Mouse (Mus musculus) left cerebral cortex, postnatal 14 days (tissue): Measurements from ENCODE around the gene Gabpb2. TPM values are rescaled to one million over a fixed set of nuclear protein-coding genes. Genes with fewer than 3 reads are reported as not detected.
"Not testable (repeated sequence)": the region's sequence is repeated elsewhere in the genome, so short reads cannot be mapped to it uniquely, and the experiment has no call there.

Experiments
- DNase-seq, 2 experiments: peaks; one replicate each; pipeline ENCODE4 v3.0.0; 2021 to 2022; ENCODE audit warnings: low spot score in 2 of 2, mixed read lengths in 1 of 2
- intact Hi-C: fragments of 180-260 bp; cut with DNase I; formaldehyde crosslinking; loops from one replicate; pipeline ENCODE4 v1.15.1; 2025
- total RNA-seq, 2 experiments: library from RNA; stranded (reverse); gene quantifications; 2 replicates each; pipeline ENCODE4 v1.2.3; 2021

Gabpb2 gene
- total RNA-seq, 2 experiments from 2014 or later = 7.5 to 7.8 TPM

- intact Hi-C loops = no loop called here
- no peak for DNase-seq
These were observed 15.7 kb upstream of the Gabpb2 start for GRCm38 (mm10) chr3:95233303-95233980.

DNA sequence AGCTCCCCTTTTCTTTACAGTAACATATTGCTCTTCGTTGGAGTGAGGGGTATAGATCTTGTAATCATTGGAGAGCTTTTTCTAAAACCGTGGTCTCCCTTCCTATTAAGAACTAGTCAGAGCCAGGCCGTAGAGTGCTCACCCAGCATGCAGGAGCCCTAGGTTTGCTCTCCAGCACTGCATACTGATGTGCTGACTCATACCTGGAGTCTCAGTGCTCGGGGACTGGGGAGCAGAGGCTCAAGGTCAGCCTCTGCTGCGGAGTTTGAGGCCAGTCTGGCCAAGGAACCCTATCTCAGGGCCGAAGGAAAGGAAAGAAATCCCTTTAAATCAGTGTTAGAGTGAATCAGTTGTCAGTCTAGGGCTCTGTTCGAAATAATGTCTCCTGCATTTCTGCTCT lies 15.1 kb upstream of the Gabpb2 start:
- DNase-seq = no peak
- intact Hi-C loops = no loop called here

DNA sequence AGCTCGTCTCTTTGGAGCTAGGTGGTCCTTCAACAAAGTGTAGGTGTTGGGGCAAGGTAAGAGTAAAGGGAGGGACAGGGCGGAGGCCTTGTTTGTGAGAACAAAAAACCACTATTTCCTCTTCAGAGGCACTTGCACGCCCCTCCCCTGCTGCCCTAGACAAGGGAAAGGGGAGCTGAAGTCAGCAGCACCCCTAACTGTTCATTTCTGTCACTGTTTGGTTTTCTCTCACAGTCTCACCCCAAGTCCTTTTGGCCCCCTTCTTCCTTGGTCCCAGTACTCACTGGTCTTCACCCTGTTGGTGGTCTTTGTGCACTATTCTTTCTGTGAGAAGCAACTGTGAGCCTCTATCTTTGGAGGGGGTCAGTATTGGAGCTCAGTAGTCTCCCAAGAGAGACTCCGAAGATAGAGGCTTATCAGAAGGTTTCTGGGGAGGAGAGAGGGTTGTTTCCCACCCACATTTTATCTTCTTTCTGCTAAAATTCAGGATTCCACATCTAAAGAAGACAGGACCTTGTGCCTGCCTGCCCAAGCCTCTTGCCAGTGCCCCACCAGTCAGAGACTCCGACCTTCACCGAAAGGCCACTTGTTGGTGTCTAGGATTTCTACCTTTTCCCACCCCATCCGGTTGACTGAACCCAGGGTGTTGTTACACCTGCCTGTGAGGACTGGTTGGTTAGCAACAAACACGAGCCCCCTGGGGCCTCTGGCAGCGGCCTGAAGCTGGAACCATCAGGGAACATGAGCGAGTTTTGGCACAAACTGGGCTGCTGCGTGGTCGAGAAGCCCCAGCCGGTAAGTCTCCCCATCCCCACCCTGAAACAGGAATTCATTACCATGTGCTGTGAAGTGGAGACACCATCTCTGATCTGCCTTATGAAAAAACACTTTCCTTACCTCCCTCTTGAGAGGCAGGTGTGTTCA lies 13.8 kb upstream of the Gabpb2 start, which contains the start of gene Mllt11:
Gene Mllt11 (minus strand): TSS at position 874 of the 924 bp plus-strand sequence.
- intact Hi-C loops = no loop called here
- no peak for DNase-seq

DNA sequence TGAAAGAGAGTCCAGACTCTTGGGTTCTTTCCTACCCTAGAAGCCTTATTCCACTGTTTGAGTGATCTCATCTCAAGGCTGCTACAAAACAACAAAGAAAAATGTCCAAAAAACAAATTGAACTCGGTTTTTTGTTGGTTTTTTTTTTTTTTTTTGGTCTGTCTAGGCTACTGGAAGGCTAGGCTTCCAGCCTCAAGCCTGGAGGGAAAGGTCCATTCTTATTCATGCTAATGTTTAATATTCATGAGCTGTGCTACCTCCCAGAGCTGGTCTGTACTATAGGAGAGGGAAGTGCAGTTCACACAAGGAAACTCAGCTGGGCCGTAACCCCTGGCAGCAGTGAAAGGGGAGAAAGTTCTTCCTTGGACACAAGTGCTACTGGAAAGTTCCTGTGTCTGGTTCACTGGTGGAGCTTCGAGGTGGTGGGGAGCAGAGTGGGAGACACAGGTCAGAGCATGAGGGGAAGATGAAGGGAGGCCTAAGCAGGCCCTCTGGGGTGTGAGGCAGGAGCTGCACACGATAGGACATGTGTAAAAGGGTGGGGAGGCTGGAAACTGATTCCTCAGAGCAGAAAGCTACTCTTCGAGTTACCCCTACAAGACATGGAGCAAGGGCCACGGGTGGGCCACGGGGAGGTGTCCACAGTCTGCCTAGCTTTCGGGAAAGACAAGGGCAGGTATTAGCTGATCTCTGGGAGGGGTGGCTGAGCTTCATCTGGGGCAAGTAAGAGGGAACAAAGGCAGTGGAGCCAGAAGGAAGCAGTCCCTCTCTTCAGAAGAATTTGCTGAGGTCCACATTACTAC lies 13.0 kb upstream of the Gabpb2 start:
- intact Hi-C loops = no loop called here
- DNase-seq = no peak

GRCm38 (mm10) chr3:95229781-95230494 lies 12.2 kb upstream of the Gabpb2 start:
- intact Hi-C loops = loop anchor here (5.0 kb wide), 2 partner anchors 37 to 52 kb away; partner anchors contain the start of genes Mindy1 and Prune1
- peak; percentile 42 to 61 for DNase-seq

DNA sequence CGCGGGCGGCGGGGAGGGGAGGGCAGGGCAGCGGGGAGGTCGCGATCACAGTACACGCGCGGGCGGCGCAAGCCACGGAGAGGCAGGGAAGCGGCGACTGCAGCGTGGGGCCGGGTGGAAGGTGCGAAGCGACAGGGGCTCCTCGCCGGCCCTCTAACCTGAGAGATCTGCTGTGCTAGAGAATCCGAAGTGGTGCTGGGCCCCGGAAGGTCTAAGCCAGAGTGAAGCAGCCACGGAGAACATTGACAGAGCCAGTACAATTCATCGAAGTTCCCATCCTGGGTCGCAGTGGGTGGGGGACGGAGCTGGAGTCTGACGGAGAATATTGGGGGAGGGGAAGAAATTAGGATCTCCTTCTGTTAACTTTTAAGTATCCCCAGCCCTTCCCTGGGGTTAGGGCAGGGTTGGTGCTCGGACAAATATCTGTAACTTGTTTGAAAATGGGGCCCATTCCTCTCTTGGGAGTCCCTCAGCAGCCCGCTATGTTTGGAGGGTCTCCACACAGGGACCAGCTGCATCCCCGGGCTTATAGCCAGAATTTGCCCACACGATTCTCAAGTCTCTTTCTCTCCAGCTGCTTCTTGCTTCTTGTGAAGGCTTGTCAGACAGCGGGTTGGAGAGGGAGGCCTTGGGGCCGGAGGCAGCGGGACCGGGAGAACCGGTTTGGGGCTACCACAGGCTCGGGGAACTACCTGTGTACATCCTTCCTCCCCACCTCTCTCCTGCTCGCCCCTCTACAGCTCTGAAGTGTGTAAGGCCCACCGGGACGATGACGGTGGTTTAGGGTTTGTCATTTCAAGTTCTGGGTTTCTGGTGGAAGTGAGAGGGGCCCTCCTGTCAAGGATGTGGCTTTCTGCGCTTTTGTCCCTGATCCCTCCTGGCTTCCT lies 11.4 kb upstream of the Gabpb2 start:
- peak; percentile 78 to 90 for DNase-seq
- intact Hi-C loops = loop anchor here (5.0 kb wide), 2 partner anchors 38 to 53 kb away; partner anchors contain the start of genes Mindy1 and Prune1

GRCm38 (mm10) chr3:95228148-95228893 lies 10.6 kb upstream of the Gabpb2 start, which contains the start of gene Cdc42se1:
Gene Cdc42se1, plus strand, starts transcription at chr3:95228732.
- DNase-seq = peak; percentile 91 to 93
- intact Hi-C loops = loop anchor here (5.0 kb wide), 2 partner anchors 39 to 54 kb away; partner anchors contain the start of genes Mindy1 and Prune1

DNA sequence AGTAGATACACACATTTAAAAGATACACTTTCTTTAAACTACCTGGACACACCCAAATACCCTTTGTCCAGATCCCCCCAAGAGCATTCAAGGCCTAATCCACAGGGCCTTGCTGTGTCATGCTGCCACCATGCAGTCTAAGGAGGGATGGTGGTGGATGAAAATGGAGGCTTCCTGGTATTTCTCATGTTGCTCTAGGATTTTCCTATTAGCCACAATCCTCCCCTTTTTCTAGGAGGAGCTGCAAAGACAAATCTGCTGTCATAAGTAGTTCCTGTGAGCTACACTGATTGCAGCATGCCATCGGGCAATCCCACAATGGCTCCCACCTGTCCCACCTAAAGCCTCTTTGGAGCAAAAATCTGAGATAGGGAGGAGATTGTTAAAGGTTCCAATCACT lies 9.5 kb upstream of the Gabpb2 start:
- peak in 1 of 2 experiments; percentile 53 for DNase-seq
- intact Hi-C loops = loop anchor here (5.0 kb wide), 2 partner anchors 40 to 55 kb away; partner anchors contain the start of genes Mindy1 and Prune1

GRCm38 (mm10) chr3:95224295-95224694 lies 6.6 kb upstream of the Gabpb2 start:
- DNase-seq = no peak
- intact Hi-C loops = no loop called here

- DNase-seq = no peak
- intact Hi-C loops = no loop called here
These were observed 5.3 kb upstream of the Gabpb2 start for GRCm38 (mm10) chr3:95223041-95223440.

GRCm38 (mm10) chr3:95218466-95219137 lies 886 bp upstream of the Gabpb2 start:
- intact Hi-C loops = loop anchor here (5.0 kb wide), 1 partner anchor 56 kb away; the partner anchor contains the start of gene Sema6c
- DNase-seq = no peak

- intact Hi-C loops = loop anchor here (2.0 to 5.0 kb wide), 2 partner anchors 54 to 74 kb away; partner anchors contain the start of genes Sema6c and Tnfaip8l2
- DNase-seq = no peak
These were observed 961 bp downstream of the Gabpb2 start for GRCm38 (mm10) chr3:95216655-95217254.

DNA sequence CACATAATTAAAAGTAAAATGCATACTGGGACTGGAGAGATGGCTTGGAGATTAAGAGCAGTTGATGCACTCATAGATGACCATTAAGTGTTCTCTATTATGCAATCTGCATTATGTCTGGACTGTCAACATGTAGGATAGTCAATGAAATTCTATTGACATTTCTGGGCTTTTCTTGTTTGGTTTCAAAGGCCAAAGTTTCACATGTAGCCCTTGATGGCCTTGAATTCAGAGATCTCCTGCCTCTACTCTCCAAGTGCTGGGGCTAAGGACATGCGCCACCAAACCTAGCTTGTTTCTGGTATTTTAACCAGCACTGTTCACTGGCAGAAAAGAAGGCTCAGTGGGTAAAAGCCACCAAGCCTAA lies 4.1 kb downstream of the Gabpb2 start:
- intact Hi-C loops = no loop called here
- DNase-seq = no peak

DNA sequence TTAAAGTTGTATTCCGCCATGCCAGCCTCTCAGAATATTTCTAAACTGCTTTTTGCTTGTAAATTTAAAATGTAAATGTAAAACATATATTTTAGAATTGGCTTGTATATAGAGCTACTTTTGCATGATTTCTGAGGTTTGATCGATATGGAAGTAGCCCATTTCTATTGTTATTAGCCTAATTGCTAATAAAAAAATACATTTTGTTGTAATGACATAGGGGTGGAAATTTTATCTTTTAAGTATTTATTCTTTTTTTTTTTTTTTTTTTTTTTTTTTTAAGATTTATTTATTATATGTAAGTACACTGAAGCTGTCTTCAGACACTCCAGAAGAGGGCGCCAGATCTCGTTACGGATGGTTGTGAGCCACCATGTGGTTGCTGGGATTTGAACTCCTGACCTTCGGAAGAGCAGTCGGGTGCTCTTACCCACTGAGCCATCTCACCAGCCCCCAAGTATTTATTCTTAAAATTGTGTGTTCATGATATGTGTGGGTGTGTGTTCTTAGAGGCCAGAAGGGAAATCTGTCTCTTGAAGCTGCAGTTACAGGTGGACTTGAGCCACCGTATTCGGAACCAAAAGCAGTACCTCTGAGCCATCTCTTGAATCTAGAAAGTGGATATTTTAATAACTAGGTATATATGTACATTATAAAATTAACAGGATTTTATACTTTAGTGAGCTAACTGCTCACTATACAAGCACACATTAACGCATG lies 4.7 kb downstream of the Gabpb2 start:
- intact Hi-C loops, DNase-seq: not testable (repeated sequence)

GRCm38 (mm10) chr3:95210585-95210984 lies 7.1 kb downstream of the Gabpb2 start:
- DNase-seq = no peak
- intact Hi-C loops = no loop called here
